ENCODE assay signal across 11 mouse cellular contexts in genomic region chr5:28530202-28530855, GRCm38 (mm10).
DNase-seq lines count a peak whose midpoint lies in the region; ATAC-seq lines count a peak whose summit lies in the region.
"Had no signal": no experiment of that assay in that cellular context is flagged by ENCODE, and none has a peak within 500 bp of the region (broad histone marks: within the 10 kb centered on the region; RNA-seq: fewer than 3 reads in every experiment).

No protein-coding gene starts in this region.

- 56% methylated on average over 6 of the region's 6 CpGs for WGBS in embryonic facial prominence, embryonic 14.5 days
- WGBS in embryonic facial prominence, embryonic 10.5 days: 54% methylated on average over 6 of the region's 6 CpGs

- no peaks in the 10 kb centered on the region for H3K27me3 ChIP-seq in embryonic facial prominence, embryonic 14.5 days (replicated peaks; ENCODE audit: control insufficient read depth, insufficient read depth, low read length)
- no peaks in the 10 kb centered on the region for H3K27me3 ChIP-seq in embryonic facial prominence, embryonic 10.5 days (replicated peaks; ENCODE audit: low read depth, poor library complexity, severe bottlenecking)
- H3K27me3 ChIP-seq: heart, embryonic 13.5 days; limb, embryonic 15.5 days had no signal

- peak; percentile 7 for DNase-seq in embryonic facial prominence, embryonic 14.5 days (ENCODE audit: low spot score)
- no peak for DNase-seq in embryonic facial prominence, embryonic 10.5 days (ENCODE audit: low spot score)
- peak; percentile 24 to 27 for DNase-seq in right cerebral cortex, postnatal 10 days (ENCODE audit: low spot score in 2 of 2)
- no peak for DNase-seq in right cerebral cortex, postnatal 36 days (ENCODE audit: low spot score in 2 of 2)
- DNase-seq in kidney, postnatal 36 days: peak; percentile 30 to 58
- DNase-seq in spleen, adult 18-20 months: no peak
- DNase-seq in heart, postnatal 36 days: no peak
- no peak for DNase-seq in left cerebral cortex, adult 8-10 months (ENCODE audit: low spot score in 2 of 2)
- DNase-seq: cerebellum, postnatal 36 days had no signal

- no peak overlapping the region for H3K27ac ChIP-seq in embryonic facial prominence, embryonic 14.5 days (replicated peaks; ENCODE audit: low read depth, low read length)
- no peak overlapping the region; the same call in 1 of the 2 replicates for H3K27ac ChIP-seq in embryonic facial prominence, embryonic 10.5 days (replicated peaks)
- H3K27ac ChIP-seq: heart, embryonic 13.5 days; limb, embryonic 15.5 days had no signal

- no peak overlapping the region for H3K4me3 ChIP-seq in embryonic facial prominence, embryonic 14.5 days (ENCODE audit: low read depth, low read length)
- H3K4me3 ChIP-seq in embryonic facial prominence, embryonic 10.5 days: no peak overlapping the region
- H3K4me3 ChIP-seq: heart, embryonic 13.5 days; limb, embryonic 15.5 days had no signal

- ATAC-seq in embryonic facial prominence, embryonic 14.5 days (ENCODE audit: low read depth): no peak

- no peaks in the 10 kb centered on the region for H3K9me3 ChIP-seq in embryonic facial prominence, embryonic 14.5 days (ENCODE audit: control insufficient read depth, low read length)
- H3K9me3 ChIP-seq in embryonic facial prominence, embryonic 10.5 days: no peaks in the 10 kb centered on the region
- H3K9me3 ChIP-seq: heart, embryonic 13.5 days; limb, embryonic 15.5 days had no signal

- no peak overlapping the region for H3K4me2 ChIP-seq in embryonic facial prominence, embryonic 14.5 days (ENCODE audit: low read depth, low read length)
- H3K4me2 ChIP-seq: heart, embryonic 13.5 days; limb, embryonic 15.5 days had no signal

- no peak overlapping the region for H3K9ac ChIP-seq in embryonic facial prominence, embryonic 14.5 days (ENCODE audit: low read depth, low read length)
- H3K9ac ChIP-seq: heart, embryonic 13.5 days; limb, embryonic 15.5 days had no signal

- intact Hi-C loops in heart, postnatal 36 days (cut with DNase I): no loop called here

- no peaks in the 10 kb centered on the region for H3K36me3 ChIP-seq in embryonic facial prominence, embryonic 14.5 days (ENCODE audit: control insufficient read depth, insufficient read depth, low read length)
- H3K36me3 ChIP-seq in embryonic facial prominence, embryonic 10.5 days (replicated peaks): no peaks in the 10 kb centered on the region
- H3K36me3 ChIP-seq: heart, embryonic 13.5 days; limb, embryonic 15.5 days had no signal

- no peaks in the 10 kb centered on the region for H3K4me1 ChIP-seq in embryonic facial prominence, embryonic 14.5 days (ENCODE audit: control insufficient read depth, insufficient read depth, low read length)
- H3K4me1 ChIP-seq in embryonic facial prominence, embryonic 10.5 days: peaks cover 8% of the 10 kb centered on the region
- H3K4me1 ChIP-seq: heart, embryonic 13.5 days; limb, embryonic 15.5 days had no signal

Comparison
In these comparisons a context has a peak if more than half of its experiments do, and no peak if none do; other contexts are left out.
1. DNase-seq: peak in embryonic facial prominence, embryonic 14.5 days (single experiment), right cerebral cortex, postnatal 10 days (2 of 2) and kidney, postnatal 36 days (2 of 2); none in embryonic facial prominence, embryonic 10.5 days (single experiment), right cerebral cortex, postnatal 36 days (0 of 2), spleen, adult 18-20 months (0 of 2), heart, postnatal 36 days (0 of 2) and left cerebral cortex, adult 8-10 months (0 of 2).